In the genomic region with DNA sequence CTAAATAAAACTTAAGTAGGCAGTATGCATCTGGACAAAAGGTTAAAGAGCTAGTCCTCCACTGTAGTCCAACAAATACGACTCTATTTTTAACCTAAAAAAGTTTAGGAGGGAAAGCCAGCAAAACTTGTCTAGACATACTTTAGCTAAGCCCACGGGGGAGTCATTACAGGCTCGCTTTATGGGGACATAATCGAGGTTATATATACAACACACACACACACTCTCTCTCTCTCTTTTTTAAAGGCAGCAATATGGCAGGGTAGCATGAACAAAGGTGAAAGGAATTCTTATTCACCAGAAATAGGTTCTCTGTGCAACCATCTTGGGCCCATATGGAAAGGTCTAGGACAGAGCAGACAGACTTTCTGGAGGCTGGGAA, we compare ENCODE assay signal across 15 mouse cellular contexts.
DNase-seq lines count a peak whose midpoint lies in the region; ATAC-seq lines count a peak whose summit lies in the region.
"Had no signal": no experiment of that assay in that cellular context is flagged by ENCODE, and none has a peak within 500 bp of the region (broad histone marks: within the 10 kb centered on the region; RNA-seq: fewer than 3 reads in every experiment).

No protein-coding gene starts in this region.

- H3K9ac ChIP-seq in heart, embryonic 13.5 days = peak overlapping the region; percentile 50; the same call in 1 of the 2 replicates
- H3K9ac ChIP-seq in midbrain, embryonic 13.5 days (replicated peaks) = no peak overlapping the region
- no peak overlapping the region for H3K9ac ChIP-seq in midbrain, embryonic 14.5 days (replicated peaks; ENCODE audit: low read length)
- no peak overlapping the region for H3K9ac ChIP-seq in forebrain, embryonic 15.5 days (replicated peaks)
- no peak overlapping the region for H3K9ac ChIP-seq in limb, embryonic 15.5 days

- WGBS in heart, embryonic 13.5 days = 36% methylated on average over 4 of the region's 4 CpGs
- WGBS in midbrain, embryonic 13.5 days = 60% methylated on average over 4 of the region's 4 CpGs
- 58% methylated on average over 4 of the region's 4 CpGs for WGBS in midbrain, embryonic 14.5 days
- WGBS in forebrain, embryonic 15.5 days = 40% methylated on average over 4 of the region's 4 CpGs
- 8% methylated on average over 4 of the region's 4 CpGs for WGBS in limb, embryonic 15.5 days

- H3K36me3 ChIP-seq in heart, embryonic 13.5 days = no peaks in the 10 kb centered on the region
- no peaks in the 10 kb centered on the region for H3K36me3 ChIP-seq in midbrain, embryonic 13.5 days
- H3K36me3 ChIP-seq in midbrain, embryonic 14.5 days (ENCODE audit: control insufficient read depth, insufficient read depth, low read length) = no peaks in the 10 kb centered on the region
- H3K36me3 ChIP-seq in forebrain, embryonic 15.5 days = no peaks in the 10 kb centered on the region
- H3K36me3 ChIP-seq in limb, embryonic 15.5 days = no peaks in the 10 kb centered on the region

- no peak overlapping the region for H3K4me3 ChIP-seq in heart, embryonic 13.5 days
- no peak overlapping the region for H3K4me3 ChIP-seq in midbrain, embryonic 13.5 days (replicated peaks)
- no peak overlapping the region for H3K4me3 ChIP-seq in midbrain, embryonic 14.5 days (replicated peaks; ENCODE audit: low read depth, low read length)
- no peak overlapping the region for H3K4me3 ChIP-seq in forebrain, embryonic 15.5 days
- no peak overlapping the region for H3K4me3 ChIP-seq in limb, embryonic 15.5 days
- H3K4me3 ChIP-seq: left cerebral cortex, adult 2 months had no signal

- intact Hi-C loops in heart, postnatal 25 days (cut with DNase I) = no loop called here

- H3K4me1 ChIP-seq in heart, embryonic 13.5 days = peaks cover 31% of the 10 kb centered on the region
- H3K4me1 ChIP-seq in midbrain, embryonic 13.5 days (replicated peaks) = peaks cover 35% of the 10 kb centered on the region
- peaks cover 26% of the 10 kb centered on the region for H3K4me1 ChIP-seq in midbrain, embryonic 14.5 days (ENCODE audit: control insufficient read depth, insufficient read depth, low read length)
- peaks cover 28% of the 10 kb centered on the region for H3K4me1 ChIP-seq in forebrain, embryonic 15.5 days
- H3K4me1 ChIP-seq in limb, embryonic 15.5 days = peaks cover 20% of the 10 kb centered on the region

- H3K4me2 ChIP-seq in heart, embryonic 13.5 days = no peak overlapping the region
- H3K4me2 ChIP-seq in midbrain, embryonic 13.5 days (replicated peaks) = no peak overlapping the region
- H3K4me2 ChIP-seq in midbrain, embryonic 14.5 days (ENCODE audit: low read length) = no peak overlapping the region
- no peak overlapping the region for H3K4me2 ChIP-seq in forebrain, embryonic 15.5 days (replicated peaks)
- no peak overlapping the region for H3K4me2 ChIP-seq in limb, embryonic 15.5 days

- no peaks in the 10 kb centered on the region for H3K27me3 ChIP-seq in heart, embryonic 13.5 days (replicated peaks)
- peaks cover 34% of the 10 kb centered on the region for H3K27me3 ChIP-seq in midbrain, embryonic 13.5 days
- no peaks in the 10 kb centered on the region for H3K27me3 ChIP-seq in midbrain, embryonic 14.5 days (ENCODE audit: control insufficient read depth, insufficient read depth, low read length)
- H3K27me3 ChIP-seq in forebrain, embryonic 15.5 days = no peaks in the 10 kb centered on the region
- H3K27me3 ChIP-seq in limb, embryonic 15.5 days = no peaks in the 10 kb centered on the region

- DNase-seq in heart, postnatal 25 days (ENCODE audit: low spot score) = no peak
- no peak for DNase-seq in midbrain, embryonic 14.5 days
- DNase-seq in adrenal gland, postnatal 25 days = no peak
- DNase-seq: adrenal gland, postnatal 10 days; cerebellum, adult 18-20 months; heart, adult 11 months; liver; lung, adult 18-20 months; thymus, adult 18-20 months had no signal

- H3K9me3 ChIP-seq in heart, embryonic 13.5 days = no peaks in the 10 kb centered on the region
- no peaks in the 10 kb centered on the region for H3K9me3 ChIP-seq in midbrain, embryonic 13.5 days
- H3K9me3 ChIP-seq in midbrain, embryonic 14.5 days (ENCODE audit: control insufficient read depth, low read length) = no peaks in the 10 kb centered on the region
- no peaks in the 10 kb centered on the region for H3K9me3 ChIP-seq in forebrain, embryonic 15.5 days
- no peaks in the 10 kb centered on the region for H3K9me3 ChIP-seq in limb, embryonic 15.5 days

- H3K27ac ChIP-seq in heart, embryonic 13.5 days (replicated peaks) = peak overlapping the region; percentile 56
- peak overlapping the region; percentile 85; the same call in 1 of the 2 replicates for H3K27ac ChIP-seq in midbrain, embryonic 13.5 days
- H3K27ac ChIP-seq in midbrain, embryonic 14.5 days (replicated peaks; ENCODE audit: low read depth, low read length) = no peak overlapping the region
- peak overlapping the region; percentile 81; the same call in 1 of the 2 replicates for H3K27ac ChIP-seq in forebrain, embryonic 15.5 days (replicated peaks)
- H3K27ac ChIP-seq in limb, embryonic 15.5 days = peak overlapping the region; percentile 66
- H3K27ac ChIP-seq: left cerebral cortex, adult 2 months had no signal

- ATAC-seq in heart, embryonic 13.5 days (ENCODE audit: extremely low read depth, insufficient number of reproducible peaks, low FRiP score, low TSS enrichment) = no peak
- no peak for ATAC-seq in midbrain, embryonic 13.5 days
- no peak for ATAC-seq in midbrain, embryonic 14.5 days (ENCODE audit: low FRiP score, low TSS enrichment)
- no peak for ATAC-seq in forebrain, embryonic 15.5 days (replicated peaks)
- peak; percentile 40; the same call in 1 of the 2 replicates for ATAC-seq in limb, embryonic 15.5 days (ENCODE audit: insufficient number of reproducible peaks, low FRiP score, low TSS enrichment, low read depth)
- ATAC-seq in monocyte, adult 5-6 weeks (replicated peaks; ENCODE audit: insufficient number of reproducible peaks, low FRiP score, low TSS enrichment, poor library complexity, severe bottlenecking) = no peak
